Mouse (Mus musculus): ENCODE results near the gene Hist1h2bn.

DNA sequence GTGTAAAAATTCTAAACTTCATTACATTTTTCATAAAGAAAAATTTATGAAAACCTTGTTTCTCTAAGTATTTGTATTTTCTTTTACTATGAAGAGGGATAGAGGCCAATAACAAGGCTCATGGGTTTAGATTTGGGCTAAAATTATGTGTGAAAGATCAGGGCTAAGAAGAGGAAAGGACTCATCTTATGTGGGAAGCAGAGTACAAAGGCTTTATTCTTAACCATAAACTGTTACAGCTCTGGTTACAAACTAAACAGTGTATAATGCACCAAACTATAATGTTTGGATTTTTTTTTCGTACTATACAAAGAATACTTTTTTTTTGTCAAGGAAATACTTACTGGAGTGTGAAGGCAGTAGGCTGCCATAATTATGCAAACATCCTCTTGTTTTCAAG, 1.8 kb downstream of the Hist1h2bn start:
- TF ChIP-seq SRF (IDR thresholded peaks at IDR 0.05; ENCODE audit: control insufficient read depth, insufficient read length, low read depth) = no peak
- no peak for TF ChIP-seq POLR2AphosphoS2 (IDR thresholded peaks at IDR 0.05; ENCODE audit: insufficient read length, low read depth)
- no peak for TF ChIP-seq POLR2A (IDR thresholded peaks at IDR 0.05; ENCODE audit: insufficient read length, low read depth)
- no peak for TF ChIP-seq MAX (IDR thresholded peaks at IDR 0.05; ENCODE audit: low read depth)
- TF ChIP-seq CEBPB (IDR thresholded peaks at IDR 0.05; ENCODE audit: insufficient read depth, poor library complexity, severe bottlenecking) = no peak
- no peak for TF ChIP-seq MYOG (IDR thresholded peaks at IDR 0.05; ENCODE audit: control insufficient read depth in 1 of 3, insufficient read depth in 1 of 3, insufficient read length in 2 of 3, low read depth in 2 of 3)
- no peak for TF ChIP-seq E2F4 (IDR thresholded peaks at IDR 0.05; ENCODE audit: insufficient read depth)
